Mouse (Mus musculus) E14TG2a.4 (cell line): ENCODE measurements at regions not wholly inside any gene's neighbourhood (a gene's known extent, or its start where the extent isn't known, plus 50 kb on each side); places are given as distances from the start of the nearest gene placed in this dataset.

Experiments
- H3K27me3 ChIP-seq: 2 replicates; pipeline ENCODE4 v1.6.1; 2014; ENCODE audit warnings: low read length, control low read depth; ENCODE audit not compliant: insufficient read depth
- H3K36me3 ChIP-seq: 2 replicates; pipeline ENCODE4 v1.6.1; 2014; ENCODE audit warnings: low read length, control low read depth; ENCODE audit not compliant: insufficient read depth
- H3K4me1 ChIP-seq: replicated peaks from 2 replicates; pipeline ENCODE4 v1.6.1; 2014; ENCODE audit warnings: low read depth, low read length, control low read depth
- H3K4me3 ChIP-seq: replicated peaks from 2 replicates; pipeline ENCODE4 v1.5.1; 2014; ENCODE audit warnings: mild to moderate bottlenecking, low read length
- H3K9me3 ChIP-seq: 2 replicates; pipeline ENCODE4 v1.6.1; 2014; ENCODE audit warnings: low read length, control low read depth
- CTCF ChIP-seq: conservative IDR thresholded peaks from 2 replicates; pipeline ENCODE4 v1.5.1; 2014; ENCODE audit warnings: low read length
- NANOG ChIP-seq: IDR thresholded peaks from 2 replicates; pipeline ENCODE4 v1.6.1; 2014; ENCODE audit warnings: borderline replicate concordance, low read length, mixed read lengths
- POU5F1 ChIP-seq: IDR thresholded peaks from 2 replicates; pipeline ENCODE4 v1.6.1; 2014; ENCODE audit warnings: low read length, borderline replicate concordance

DNA sequence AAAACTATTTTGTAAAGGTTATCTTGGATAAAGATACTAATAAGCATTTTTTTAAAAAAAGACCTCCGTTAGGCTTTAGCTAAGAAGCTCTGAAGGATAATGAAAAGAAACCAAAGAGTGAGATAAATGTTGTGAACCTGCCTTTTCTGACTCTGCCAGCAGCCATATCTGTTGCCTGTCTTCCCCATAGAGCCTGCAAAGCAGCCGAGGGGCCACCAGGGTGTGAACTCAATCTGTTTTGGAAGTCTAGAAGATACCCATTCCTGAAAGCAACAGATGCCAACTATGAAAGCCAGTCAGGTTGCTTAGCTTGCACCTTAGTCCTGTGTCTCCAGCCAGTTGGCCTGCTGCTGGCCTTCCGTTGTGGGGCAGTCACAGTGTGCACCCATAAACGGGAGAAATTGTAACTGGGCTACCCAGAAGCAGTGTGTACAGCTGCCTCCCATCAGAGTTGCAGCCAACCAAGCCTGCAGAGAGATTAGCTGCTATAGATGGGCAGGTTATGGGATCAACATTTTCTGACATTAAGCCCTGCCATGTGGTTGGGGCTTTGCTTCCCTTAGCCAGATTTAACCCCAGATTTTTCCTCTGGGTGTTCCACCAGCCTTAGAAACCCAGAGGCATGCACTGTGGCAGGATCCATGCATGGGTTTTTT lies 87.8 kb upstream of the Lhx8 start:
- TF ChIP-seq NANOG: no peak
- no peak for TF ChIP-seq CTCF
- TF ChIP-seq POU5F1: no peak
- H3K9me3 ChIP-seq: peaks cover 13% of the 10 kb centered on the region
- no peaks in the 10 kb centered on the region for H3K36me3 ChIP-seq
- H3K27me3 ChIP-seq: no peaks in the 10 kb centered on the region
- H3K4me1 ChIP-seq: no peaks in the 10 kb centered on the region
- no peak overlapping the region for H3K4me3 ChIP-seq

DNA sequence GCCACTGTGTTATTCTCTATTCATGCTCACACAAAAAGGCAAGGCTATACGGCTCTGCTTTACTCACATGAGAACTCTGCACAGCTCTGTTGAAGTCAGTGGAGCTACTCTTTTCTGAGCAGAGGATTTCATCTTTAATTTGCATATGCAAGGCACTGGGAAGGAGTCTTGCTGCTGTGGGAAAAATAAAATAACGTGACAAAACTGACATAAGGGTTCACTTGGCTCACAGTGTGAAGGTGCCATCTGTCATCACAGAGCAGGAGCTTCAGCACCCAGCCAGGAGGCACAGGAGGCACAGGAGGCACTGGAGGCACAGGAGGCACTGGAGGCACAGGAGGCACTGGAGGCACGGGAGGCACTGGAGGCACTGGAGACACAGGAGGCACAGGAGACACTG lies 83.9 kb upstream of the Lhx8 start:
- no peaks in the 10 kb centered on the region for H3K27me3 ChIP-seq
- no peaks in the 10 kb centered on the region for H3K4me1 ChIP-seq
- peaks cover 13% of the 10 kb centered on the region for H3K9me3 ChIP-seq
- TF ChIP-seq POU5F1: no peak
- no peak for TF ChIP-seq CTCF
- no peak for TF ChIP-seq NANOG
- no peaks in the 10 kb centered on the region for H3K36me3 ChIP-seq
- H3K4me3 ChIP-seq: no peak overlapping the region

DNA sequence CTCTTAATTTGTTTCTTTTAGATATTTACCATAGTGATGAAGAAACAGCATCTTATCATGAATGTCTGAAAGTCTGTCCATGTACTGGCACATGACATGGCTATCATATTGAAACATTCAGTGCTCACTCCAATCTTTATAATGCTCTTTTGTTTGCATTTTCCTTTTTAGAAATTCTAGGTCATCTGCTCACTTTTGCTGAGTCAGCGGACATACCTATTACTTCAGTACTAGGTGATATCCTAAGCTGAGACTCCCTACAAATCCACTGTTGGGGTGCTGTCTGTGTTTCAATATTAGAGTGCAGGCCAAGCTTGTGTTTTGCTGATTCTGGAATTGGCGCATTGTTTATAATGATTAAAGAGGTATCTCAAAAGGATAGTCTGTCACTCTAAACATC lies 79.8 kb upstream of the Lhx8 start:
- TF ChIP-seq POU5F1 (no peak), NANOG (no peak), CTCF (no peak)
- H3K4me3 ChIP-seq: no peak overlapping the region
- H3K4me1 ChIP-seq: no peaks in the 10 kb centered on the region
- peaks cover 7% of the 10 kb centered on the region; the same call in 1 of the 2 replicates for H3K9me3 ChIP-seq
- H3K27me3 ChIP-seq: no peaks in the 10 kb centered on the region
- no peaks in the 10 kb centered on the region for H3K36me3 ChIP-seq

DNA sequence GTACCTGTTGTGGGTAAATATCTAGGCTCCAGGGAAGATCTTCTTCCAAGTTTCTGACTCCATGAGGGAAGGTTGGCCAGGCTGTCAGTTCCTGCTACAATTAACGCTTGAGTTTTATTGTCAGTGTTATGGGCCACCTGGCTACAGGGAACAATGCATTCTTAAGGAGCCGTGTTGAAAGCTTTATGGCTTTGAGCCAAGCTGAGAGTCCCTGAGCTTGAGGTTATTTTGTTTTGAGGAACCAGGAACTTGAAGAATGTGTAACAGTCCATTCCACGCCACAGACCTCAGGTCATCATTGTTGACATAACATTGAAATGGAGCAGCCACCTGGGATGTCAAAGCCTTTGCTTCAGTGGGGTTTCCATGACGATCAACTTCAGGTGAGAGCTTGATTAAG lies 71.6 kb upstream of the Lhx8 start:
- TF ChIP-seq NANOG (no peak), POU5F1 (no peak), CTCF (no peak)
- Histone ChIP-seq H3K4me3 (no peak overlapping the region), H3K36me3 (no peaks in the 10 kb centered on the region), H3K9me3 (no peaks in the 10 kb centered on the region), H3K4me1 (no peaks in the 10 kb centered on the region), H3K27me3 (no peaks in the 10 kb centered on the region)

DNA sequence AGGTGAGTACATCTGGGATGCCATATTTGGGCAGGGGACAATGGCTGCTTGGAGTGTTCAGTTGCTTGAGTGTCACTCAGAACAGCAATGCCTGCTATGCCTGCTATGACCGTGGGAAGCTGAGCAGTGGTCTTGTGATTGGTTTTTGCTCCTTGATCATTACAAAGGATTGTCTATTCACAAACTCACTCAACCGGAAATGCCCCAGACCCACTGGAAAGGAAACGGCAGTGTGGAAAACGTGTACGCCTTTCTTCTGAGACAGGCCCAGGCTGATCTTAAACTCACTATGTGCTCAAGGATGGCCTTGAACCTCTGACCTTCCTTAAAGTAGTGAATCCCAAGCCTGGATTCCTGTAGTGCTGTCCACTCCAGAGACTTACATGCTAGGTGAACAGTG lies 63.2 kb upstream of the Lhx8 start:
- TF ChIP-seq NANOG (no peak), POU5F1 (no peak), CTCF (no peak)
- H3K9me3 ChIP-seq: no peaks in the 10 kb centered on the region
- peaks cover 10% of the 10 kb centered on the region; the same call in 1 of the 2 replicates for H3K4me1 ChIP-seq
- H3K36me3 ChIP-seq: no peaks in the 10 kb centered on the region
- 0 out of 2 replicates have a peak, but pooled peaks cover 3% of the 10 kb centered on the region for H3K27me3 ChIP-seq
- no peak overlapping the region for H3K4me3 ChIP-seq

DNA sequence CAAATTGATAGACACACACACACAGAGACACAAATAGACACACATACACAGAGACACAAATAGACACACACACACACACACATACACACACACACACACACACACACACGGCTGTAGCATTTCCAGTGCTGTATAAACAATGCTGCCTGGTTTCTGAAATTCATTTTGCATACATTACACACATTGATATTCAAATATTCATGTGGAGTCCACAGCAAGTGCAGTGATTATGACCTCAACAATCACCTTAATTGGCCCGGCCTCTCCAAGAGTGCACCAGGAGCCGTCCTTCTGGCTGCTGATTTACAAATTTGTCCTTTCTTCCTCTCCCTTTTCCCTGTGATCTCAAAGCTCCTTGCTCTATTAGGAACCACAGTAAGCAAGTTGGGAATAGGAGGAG lies 61.2 kb upstream of the Lhx8 start:
- Histone ChIP-seq H3K4me1 (peaks cover 10% of the 10 kb centered on the region; the same call in 1 of the 2 replicates), H3K4me3 (no peak overlapping the region), H3K36me3 (no peaks in the 10 kb centered on the region), H3K27me3 (peaks cover 13% of the 10 kb centered on the region), H3K9me3 (no peaks in the 10 kb centered on the region)
- TF ChIP-seq POU5F1: no peak
- TF ChIP-seq NANOG: no peak
- TF ChIP-seq CTCF: no peak

DNA sequence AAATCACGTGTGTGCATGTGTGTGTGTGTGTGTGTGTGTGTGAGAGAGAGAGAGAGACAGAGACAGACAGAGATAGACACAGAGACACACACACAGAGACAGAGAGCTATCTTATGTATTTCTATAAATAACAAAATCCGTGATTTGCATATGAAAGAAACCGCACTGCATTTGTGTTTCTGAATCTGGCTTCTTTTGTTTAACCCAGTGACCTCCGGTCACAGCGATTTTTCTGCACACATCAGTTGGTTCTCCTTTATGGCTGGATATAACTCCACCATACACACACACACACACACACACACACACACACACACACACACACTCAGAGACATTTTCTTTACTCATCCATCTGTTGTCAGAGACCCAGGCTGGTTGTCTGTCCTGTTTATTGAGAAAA lies 58.2 kb upstream of the Lhx8 start:
- peaks cover 5% of the 10 kb centered on the region; the same call in 1 of the 2 replicates for H3K9me3 ChIP-seq
- no peak for TF ChIP-seq CTCF
- TF ChIP-seq NANOG: no peak
- no peak for TF ChIP-seq POU5F1
- peaks cover 13% of the 10 kb centered on the region for H3K27me3 ChIP-seq
- H3K36me3 ChIP-seq: no peaks in the 10 kb centered on the region
- peaks cover 16% of the 10 kb centered on the region for H3K4me1 ChIP-seq
- no peak overlapping the region for H3K4me3 ChIP-seq

DNA sequence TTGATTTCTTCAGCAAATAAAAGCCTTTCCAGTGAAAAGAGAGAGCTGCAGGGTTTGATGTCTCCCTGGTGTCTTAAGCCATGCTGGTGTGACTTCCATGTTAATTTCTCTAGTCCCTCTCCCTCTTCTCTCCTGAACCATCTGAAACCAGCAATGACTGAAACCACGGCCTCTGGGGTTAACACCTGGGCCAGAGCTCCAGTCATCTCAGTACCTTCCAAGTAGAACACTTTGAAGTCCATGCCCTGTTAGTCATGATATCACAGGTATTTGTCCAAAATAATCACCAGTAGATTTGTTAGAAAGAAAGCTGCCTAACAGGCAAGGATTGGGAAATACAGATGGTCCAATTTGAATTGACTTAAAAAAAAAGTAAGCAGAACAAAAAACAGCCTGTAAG lies 56.8 kb upstream of the Lhx8 start:
- no peak for TF ChIP-seq POU5F1
- no peak for TF ChIP-seq CTCF
- no peak for TF ChIP-seq NANOG
- Histone ChIP-seq H3K36me3 (no peaks in the 10 kb centered on the region), H3K4me3 (no peak overlapping the region), H3K27me3 (peaks cover 18% of the 10 kb centered on the region), H3K4me1 (peaks cover 23% of the 10 kb centered on the region), H3K9me3 (peaks cover 5% of the 10 kb centered on the region; the same call in 1 of the 2 replicates)
